Mouse (Mus musculus) neural tube, embryonic 13.5 days (tissue): ENCODE measurements at regions not wholly inside any gene's neighbourhood (a gene's known extent, or its start where the extent isn't known, plus 50 kb on each side); places are given as distances from the start of the nearest gene placed in this dataset.

ENCODE experiments used
- ATAC-seq: fragments of 200-750 bp; cut with Nextera tagmentation; 2 replicates; pipeline ENCODE4 v1.8.0; 2017; ENCODE audit warnings: low read depth, mild to moderate bottlenecking, moderate TSS enrichment, moderate library complexity
- H3K27ac ChIP-seq: fragments of 300-500 bp; sonication (generic); replicated peaks from 2 replicates; pipeline ENCODE4 v1.5.1; 2015; ENCODE audit warnings: moderate library complexity, mild to moderate bottlenecking, inconsistent platforms
- H3K27me3 ChIP-seq: fragments of 300-500 bp; sonication (generic); 2 replicates; pipeline ENCODE4 v1.6.1; 2015; ENCODE audit warnings: mild to moderate bottlenecking, inconsistent platforms
- H3K36me3 ChIP-seq: fragments of 300-500 bp; sonication (generic); 2 replicates; pipeline ENCODE4 v1.6.1; 2015; ENCODE audit warnings: mild to moderate bottlenecking, inconsistent platforms
- H3K4me1 ChIP-seq: fragments of 300-500 bp; sonication (generic); replicated peaks from 2 replicates; pipeline ENCODE4 v1.6.1; 2015; ENCODE audit warnings: inconsistent platforms
- H3K4me2 ChIP-seq: fragments of 300-500 bp; sonication (generic); 2 replicates; pipeline ENCODE4 v1.6.1; 2015; ENCODE audit warnings: inconsistent platforms, mild to moderate bottlenecking, moderate library complexity
- H3K4me3 ChIP-seq: fragments of 300-500 bp; sonication (generic); 2 replicates; pipeline ENCODE4 v1.5.1; 2015; ENCODE audit warnings: mild to moderate bottlenecking, inconsistent platforms
- H3K9ac ChIP-seq: fragments of 300-500 bp; sonication (generic); 2 replicates; pipeline ENCODE4 v1.6.1; 2015; ENCODE audit warnings: moderate library complexity, mild to moderate bottlenecking, inconsistent platforms
- H3K9me3 ChIP-seq: fragments of 300-500 bp; sonication (generic); 2 replicates; pipeline ENCODE4 v1.6.1; 2016; ENCODE audit warnings: inconsistent platforms
- WGBS: fragments of 180-500 bp; shearing (Covaris S2); methylation state at CpG from one replicate; pipeline ENCODE4 v1.1.7; 2015; 5-methylcytosine and 5-hydroxymethylcytosine counted together

DNA sequence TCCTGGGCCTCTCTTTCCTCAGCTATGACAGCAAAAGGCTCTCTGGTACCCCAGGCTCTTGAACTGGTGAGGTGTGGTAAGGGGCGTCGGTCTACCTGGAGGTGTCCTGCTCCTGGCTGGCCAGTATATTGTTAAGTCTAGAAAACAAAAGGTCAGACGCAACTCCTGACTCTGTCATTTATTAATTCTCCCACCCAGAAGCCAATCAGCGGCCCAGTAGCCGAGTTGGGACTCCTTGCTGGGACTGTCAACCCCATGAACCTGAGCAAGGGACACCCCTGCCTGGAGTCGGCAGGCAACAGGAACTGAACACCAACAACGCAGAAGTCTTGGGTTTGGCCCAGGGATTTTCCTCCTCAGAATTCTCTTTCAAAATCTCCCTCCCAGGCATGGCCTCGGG lies 71.1 kb upstream of the Tle3 start:
- WGBS = 87% methylated on average over 8 of the region's 8 CpGs

DNA sequence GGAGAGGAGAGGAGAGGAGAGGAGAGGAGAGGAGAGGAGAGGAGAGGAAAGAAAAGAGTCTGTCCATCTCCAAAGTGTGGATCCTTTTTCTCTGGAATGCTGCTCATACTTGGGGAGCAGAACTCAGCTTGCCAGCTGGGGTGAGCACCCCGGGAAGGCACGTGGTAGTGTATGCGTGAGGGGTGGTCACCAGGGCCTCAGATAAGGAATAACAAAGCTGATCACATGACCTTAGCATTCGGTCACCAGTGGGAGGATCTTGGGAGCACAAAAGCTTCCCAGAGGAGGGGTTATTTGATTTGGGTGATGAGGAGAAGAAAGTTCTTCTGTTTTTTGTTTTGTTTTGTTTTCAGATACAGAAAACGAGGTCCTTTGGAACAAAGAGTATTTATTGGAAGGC lies 69.4 kb upstream of the Tle3 start:
- no peak overlapping the region for H3K4me3 ChIP-seq
- H3K36me3 ChIP-seq = no peaks in the 10 kb centered on the region
- WGBS = 15% methylated on average over 5 of the region's 5 CpGs
- no peaks in the 10 kb centered on the region for H3K9me3 ChIP-seq
- peaks cover 7% of the 10 kb centered on the region; the same call in 1 of the 2 replicates for H3K4me1 ChIP-seq
- H3K4me2 ChIP-seq = no peak overlapping the region
- no peak overlapping the region for H3K27ac ChIP-seq
- no peak for ATAC-seq
- no peak overlapping the region for H3K9ac ChIP-seq
- peaks cover 6% of the 10 kb centered on the region; the same call in 1 of the 2 replicates for H3K27me3 ChIP-seq

More for the DNA sequence above, 71.1 kb upstream of the Tle3 start:
- Histone ChIP-seq H3K9ac (no peak overlapping the region), H3K9me3 (no peaks in the 10 kb centered on the region), H3K4me1 (no peaks in the 10 kb centered on the region), H3K27me3 (peaks cover 8% of the 10 kb centered on the region; the same call in 1 of the 2 replicates), H3K4me2 (no peak overlapping the region), H3K27ac (no peak overlapping the region), H3K36me3 (no peaks in the 10 kb centered on the region), H3K4me3 (no peak overlapping the region)
- no peak for ATAC-seq

DNA sequence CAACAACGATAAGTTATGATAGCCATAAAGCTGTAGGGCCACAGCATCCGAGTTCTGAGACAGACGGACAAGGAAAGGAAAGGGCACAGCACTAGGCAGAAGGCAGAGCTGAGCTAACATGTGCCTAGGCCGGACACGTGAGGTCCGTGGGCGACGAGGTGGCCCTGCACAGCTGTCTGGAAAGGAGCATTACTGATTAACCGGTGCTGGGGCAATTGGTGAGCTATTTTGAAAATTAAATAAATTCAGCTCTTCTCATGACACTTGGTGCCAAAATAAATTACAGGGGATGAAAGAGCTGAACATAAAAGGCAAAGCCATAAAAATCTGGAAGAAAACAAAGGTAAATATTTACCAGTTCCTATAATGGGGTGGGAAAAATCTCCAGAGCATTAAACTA lies 65.9 kb upstream of the Tle3 start:
- no peak overlapping the region for H3K27ac ChIP-seq
- ATAC-seq = no peak
- H3K9ac ChIP-seq = no peak overlapping the region
- no peaks in the 10 kb centered on the region for H3K9me3 ChIP-seq
- 0 out of 2 replicates have a peak, but pooled peaks cover 9% of the 10 kb centered on the region for H3K27me3 ChIP-seq
- no peak overlapping the region for H3K4me2 ChIP-seq
- WGBS = 62% methylated on average over 9 of the region's 9 CpGs
- H3K4me1 ChIP-seq = peaks cover 29% of the 10 kb centered on the region
- H3K36me3 ChIP-seq = no peaks in the 10 kb centered on the region
- no peak overlapping the region for H3K4me3 ChIP-seq

DNA sequence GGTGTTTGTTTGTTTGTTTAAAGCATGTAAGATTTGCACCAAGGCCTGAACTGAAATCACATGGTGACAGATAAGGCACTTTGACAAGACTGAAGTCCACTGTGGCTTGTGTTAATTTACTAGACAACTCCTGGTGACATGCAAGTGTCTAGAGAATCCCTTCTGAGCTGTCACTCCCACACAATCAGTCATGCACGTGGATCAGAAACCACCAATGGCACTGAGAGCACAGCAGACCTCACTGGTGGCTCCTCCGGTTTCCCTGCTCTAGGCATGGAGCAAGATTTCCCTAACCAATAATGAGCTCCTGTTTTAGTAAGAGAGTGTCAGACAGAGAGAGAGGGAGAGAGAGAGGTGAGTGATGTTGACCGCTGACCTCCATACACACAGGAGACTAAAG lies 63.1 kb upstream of the Tle3 start:
- H3K27me3 ChIP-seq = peaks cover 21% of the 10 kb centered on the region
- no peaks in the 10 kb centered on the region for H3K9me3 ChIP-seq
- no peak overlapping the region for H3K9ac ChIP-seq
- H3K4me2 ChIP-seq = no peak overlapping the region
- no peak overlapping the region for H3K27ac ChIP-seq
- 50% methylated on average over 3 of the region's 3 CpGs for WGBS
- no peak overlapping the region for H3K4me3 ChIP-seq
- ATAC-seq = no peak
- no peaks in the 10 kb centered on the region for H3K36me3 ChIP-seq
- H3K4me1 ChIP-seq = peaks cover 56% of the 10 kb centered on the region

DNA sequence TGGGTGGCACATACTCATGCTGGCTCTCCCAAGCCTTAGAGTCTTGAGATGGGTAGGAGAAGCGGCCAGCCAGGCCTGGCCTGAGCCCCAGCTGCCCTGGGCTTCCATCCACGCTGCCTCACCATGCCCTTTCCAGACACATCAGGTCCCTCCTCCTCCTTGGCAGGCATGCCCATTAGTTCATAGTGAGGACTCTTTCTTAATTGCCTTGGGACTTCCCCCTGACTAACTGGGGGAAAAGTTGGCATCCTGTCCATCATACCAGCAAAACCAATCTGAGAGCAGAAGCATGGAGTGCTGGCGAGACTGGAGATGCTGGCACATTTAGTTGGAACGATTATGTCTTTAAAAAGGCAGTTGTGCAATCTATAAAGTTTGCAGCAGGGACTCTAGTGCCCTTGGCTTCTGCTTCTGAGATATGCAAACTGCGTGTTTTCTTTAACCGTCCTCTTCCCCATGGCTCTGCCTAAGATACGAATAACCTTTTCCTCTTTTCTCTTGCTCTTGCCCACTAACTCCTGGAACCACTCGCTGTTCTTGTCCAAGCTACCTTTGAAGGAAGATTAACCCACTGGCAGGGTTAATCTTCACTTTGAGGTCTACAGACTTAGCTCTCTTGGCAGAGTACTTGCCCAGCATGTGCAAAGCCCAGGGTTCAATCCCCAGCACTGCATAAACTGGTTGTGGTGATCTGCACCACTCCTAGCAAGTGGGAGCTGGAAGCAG lies 62.2 kb upstream of the Tle3 start:
- Histone ChIP-seq H3K4me2 (no peak overlapping the region), H3K27ac (no peak overlapping the region), H3K9me3 (no peaks in the 10 kb centered on the region), H3K9ac (no peak overlapping the region), H3K27me3 (peaks cover 21% of the 10 kb centered on the region), H3K4me3 (no peak overlapping the region), H3K36me3 (no peaks in the 10 kb centered on the region), H3K4me1 (peaks cover 64% of the 10 kb centered on the region)
- no peak for ATAC-seq
- WGBS = 89% methylated on average over 8 of the region's 8 CpGs

DNA sequence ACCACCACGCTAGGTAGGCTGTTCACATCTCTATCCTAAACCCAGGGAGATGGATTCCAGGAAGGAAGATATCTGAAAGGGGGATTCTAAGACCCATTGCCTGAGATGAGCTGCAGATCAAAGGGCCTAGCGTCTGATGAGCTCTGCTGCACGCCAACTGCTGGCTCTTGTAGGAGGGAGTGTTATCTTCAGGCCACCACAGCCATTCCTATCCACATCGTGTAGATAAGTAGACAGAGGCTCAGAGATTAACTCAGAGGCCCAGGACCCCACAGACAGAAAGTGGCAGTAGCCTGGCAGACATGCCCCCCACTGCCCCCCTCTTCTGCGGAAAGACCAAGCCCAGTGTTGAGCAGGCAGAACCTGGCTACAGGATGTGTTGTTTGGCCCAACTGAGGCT lies 61.6 kb upstream of the Tle3 start:
- Histone ChIP-seq H3K4me1 (peaks cover 70% of the 10 kb centered on the region), H3K9me3 (no peaks in the 10 kb centered on the region), H3K36me3 (no peaks in the 10 kb centered on the region), H3K4me2 (no peak overlapping the region), H3K27me3 (peaks cover 21% of the 10 kb centered on the region), H3K27ac (no peak overlapping the region), H3K4me3 (no peak overlapping the region), H3K9ac (no peak overlapping the region)
- WGBS = 76% methylated on average over 5 of the region's 5 CpGs
- ATAC-seq = no peak

DNA sequence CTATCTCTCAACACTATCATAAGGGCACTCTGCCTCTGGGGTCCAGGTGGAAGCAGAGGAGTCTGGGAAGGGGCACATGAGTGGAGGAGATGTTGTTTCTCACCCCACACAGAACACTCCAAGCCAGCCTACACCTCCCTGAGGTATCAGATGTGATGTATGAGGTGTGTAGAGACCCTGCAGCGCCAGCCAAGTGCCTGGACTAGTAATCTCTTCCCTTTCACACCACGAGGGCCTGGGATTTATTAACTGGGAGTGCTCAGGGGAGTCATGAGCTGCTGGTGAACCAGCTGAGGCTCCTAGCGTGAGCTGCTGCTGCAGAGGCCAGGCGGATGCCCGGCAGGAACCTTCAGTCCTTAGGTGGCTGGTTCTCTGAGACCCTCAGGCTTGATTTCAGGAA lies 60.6 kb upstream of the Tle3 start:
- peak; percentile 60 for ATAC-seq
- H3K4me2 ChIP-seq = no peak overlapping the region
- no peaks in the 10 kb centered on the region for H3K9me3 ChIP-seq
- H3K9ac ChIP-seq = 0 out of 2 replicates have a peak overlapping the region, but pooled peaks have one; percentile 8
- no peak overlapping the region for H3K4me3 ChIP-seq
- peak overlapping the region; percentile 81 for H3K27ac ChIP-seq
- peaks cover 21% of the 10 kb centered on the region for H3K27me3 ChIP-seq
- H3K36me3 ChIP-seq = no peaks in the 10 kb centered on the region
- peaks cover 75% of the 10 kb centered on the region for H3K4me1 ChIP-seq
- 19% methylated on average over 5 of the region's 5 CpGs for WGBS

DNA sequence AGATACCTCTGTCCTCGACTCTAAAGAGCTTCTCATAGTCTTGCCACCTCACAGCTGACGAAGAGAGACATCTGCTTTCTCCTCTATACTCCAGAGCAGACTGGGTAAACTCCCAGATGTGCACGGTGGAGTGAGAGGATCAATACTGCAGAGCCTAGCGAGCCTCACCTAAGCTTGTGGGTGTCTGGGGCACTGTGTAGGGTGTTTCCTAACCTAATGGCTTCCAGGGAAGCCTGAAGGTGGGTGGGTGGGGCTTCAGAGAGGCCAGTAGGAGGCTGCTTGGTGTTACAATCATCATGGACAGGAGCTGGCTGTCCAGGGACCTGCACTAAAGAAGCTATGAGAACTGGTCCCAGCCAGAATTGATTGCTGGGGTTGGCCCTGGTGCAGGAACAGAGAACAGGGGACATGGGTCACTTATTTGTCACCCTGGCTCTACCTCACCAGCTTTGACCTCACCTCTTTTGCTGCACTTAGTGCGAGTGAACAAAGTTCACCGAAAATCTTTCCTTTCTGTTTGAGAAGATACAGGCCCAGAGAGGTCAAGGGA lies 57.5 kb upstream of the Tle3 start:
- peaks cover 93% of the 10 kb centered on the region for H3K4me1 ChIP-seq
- no peaks in the 10 kb centered on the region for H3K9me3 ChIP-seq
- no peak for ATAC-seq
- H3K4me3 ChIP-seq = no peak overlapping the region
- no peak overlapping the region for H3K4me2 ChIP-seq
- peak overlapping the region; percentile 84; the same call in 1 of the 2 replicates for H3K27ac ChIP-seq
- whole genome bisulfite sequencing = 71% methylated on average over 6 of the region's 6 CpGs
- no peaks in the 10 kb centered on the region for H3K36me3 ChIP-seq
- 0 out of 2 replicates have a peak overlapping the region, but pooled peaks have one; percentile 45 for H3K9ac ChIP-seq
- H3K27me3 ChIP-seq = peaks cover 19% of the 10 kb centered on the region

DNA sequence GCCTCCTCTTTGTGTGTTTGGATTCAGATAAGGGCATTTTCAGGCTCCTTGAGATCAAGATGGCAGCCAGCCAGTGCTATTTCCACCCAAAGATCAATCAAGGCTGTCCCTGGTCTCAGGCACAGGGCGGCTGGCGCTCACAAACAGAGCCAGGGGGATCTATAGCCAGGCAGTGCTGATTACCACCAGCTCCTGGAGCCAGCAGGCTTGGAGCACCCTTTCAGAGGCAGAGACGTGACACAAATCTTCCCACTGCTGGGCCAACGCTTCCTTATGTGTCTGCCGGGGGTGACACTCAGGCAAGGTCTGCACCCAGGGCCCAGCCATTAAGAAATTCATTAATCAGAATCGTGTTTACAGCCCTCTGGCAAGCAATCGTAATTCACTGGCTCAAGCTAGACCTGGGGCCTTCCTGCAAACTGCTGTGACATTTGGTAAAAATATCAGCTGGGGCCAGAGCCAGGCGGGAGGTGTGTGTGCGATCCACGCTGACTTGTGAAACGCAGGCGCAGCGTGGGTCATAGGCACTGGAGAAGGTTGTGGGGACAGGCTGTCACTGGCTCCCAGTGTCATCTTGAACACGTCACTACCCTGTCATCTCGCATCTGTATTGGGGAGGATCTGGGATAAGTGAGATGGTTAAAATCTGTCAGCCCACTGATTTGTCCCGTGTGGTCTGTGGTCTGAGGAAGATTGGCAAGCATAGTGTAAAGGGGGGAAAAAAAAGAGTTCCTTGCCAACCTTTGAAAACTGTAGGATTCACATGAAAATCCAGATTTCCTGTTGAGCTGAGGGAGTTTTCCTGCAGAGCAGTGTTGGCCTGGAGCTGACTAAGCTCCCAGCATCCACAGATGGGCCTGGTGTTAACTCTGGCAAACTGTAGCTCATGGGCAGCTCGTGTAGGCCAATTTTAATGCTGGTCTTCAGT lies 56.5 kb upstream of the Tle3 start:
- Histone ChIP-seq H3K9me3 (no peaks in the 10 kb centered on the region), H3K9ac (peak overlapping the region; percentile 45; the same call in 1 of the 2 replicates), H3K4me3 (no peak overlapping the region), H3K27ac (peak overlapping the region; percentile 84), H3K4me2 (no peak overlapping the region), H3K4me1 (peaks cover 93% of the 10 kb centered on the region), H3K36me3 (no peaks in the 10 kb centered on the region), H3K27me3 (peaks cover 13% of the 10 kb centered on the region)
- peak; percentile 69 for ATAC-seq
- WGBS = 19% methylated on average over 17 of the region's 17 CpGs

DNA sequence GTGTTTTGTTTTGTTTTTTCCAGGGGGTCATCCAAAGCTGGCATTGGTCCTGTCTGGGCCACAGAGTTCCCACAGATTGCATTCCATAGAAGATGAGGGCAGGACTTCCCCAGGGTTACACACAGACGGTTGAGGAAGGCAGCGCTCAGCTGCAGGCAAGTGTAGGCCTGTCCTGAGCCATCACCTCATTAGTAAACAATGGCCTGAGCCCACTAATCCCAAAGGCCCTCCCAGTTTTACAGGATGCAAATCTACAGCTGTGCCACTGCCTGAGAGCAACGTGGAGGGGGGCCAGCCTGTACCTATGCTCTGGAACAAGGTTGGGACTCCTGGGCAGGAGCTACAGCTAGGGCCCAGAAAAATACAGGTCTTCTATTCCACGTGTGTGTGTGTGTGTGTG lies 55.7 kb upstream of the Tle3 start:
- WGBS = 10% methylated on average over 4 of the region's 4 CpGs
- Histone ChIP-seq H3K4me1 (peaks cover 85% of the 10 kb centered on the region), H3K27me3 (peaks cover 13% of the 10 kb centered on the region), H3K9ac (no peak overlapping the region), H3K36me3 (no peaks in the 10 kb centered on the region), H3K4me2 (no peak overlapping the region), H3K9me3 (no peaks in the 10 kb centered on the region), H3K27ac (peak overlapping the region; percentile 84; the same call in 1 of the 2 replicates), H3K4me3 (no peak overlapping the region)
- no peak for ATAC-seq

DNA sequence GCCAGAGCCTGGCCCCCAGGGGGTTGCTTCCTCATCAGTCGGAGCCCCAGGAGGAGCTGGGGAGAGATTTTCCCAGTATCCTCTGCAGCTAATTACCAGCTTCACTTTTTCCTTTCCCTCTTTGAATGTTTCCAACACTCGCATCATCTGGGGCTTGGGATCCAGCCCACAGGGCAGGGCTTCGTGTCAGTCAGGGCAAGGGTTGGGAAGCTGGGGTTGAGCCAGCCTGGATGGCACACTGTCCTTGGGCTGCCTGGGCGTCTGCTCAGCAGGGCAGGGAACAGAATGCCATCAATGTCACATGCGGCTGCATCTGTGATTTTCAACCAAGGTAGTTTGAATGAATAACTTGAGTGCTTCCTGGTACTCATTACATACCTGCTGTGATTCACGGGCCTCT lies 52.4 kb upstream of the Tle3 start:
- WGBS = 37% methylated on average over 6 of the region's 6 CpGs
- H3K4me2 ChIP-seq = no peak overlapping the region
- no peak overlapping the region for H3K4me3 ChIP-seq
- H3K27ac ChIP-seq = peak overlapping the region; percentile 64
- no peak overlapping the region for H3K9ac ChIP-seq
- H3K27me3 ChIP-seq = peaks cover 8% of the 10 kb centered on the region; the same call in 1 of the 2 replicates
- H3K9me3 ChIP-seq = no peaks in the 10 kb centered on the region
- H3K4me1 ChIP-seq = peaks cover 70% of the 10 kb centered on the region
- ATAC-seq = no peak
- H3K36me3 ChIP-seq = no peaks in the 10 kb centered on the region

DNA sequence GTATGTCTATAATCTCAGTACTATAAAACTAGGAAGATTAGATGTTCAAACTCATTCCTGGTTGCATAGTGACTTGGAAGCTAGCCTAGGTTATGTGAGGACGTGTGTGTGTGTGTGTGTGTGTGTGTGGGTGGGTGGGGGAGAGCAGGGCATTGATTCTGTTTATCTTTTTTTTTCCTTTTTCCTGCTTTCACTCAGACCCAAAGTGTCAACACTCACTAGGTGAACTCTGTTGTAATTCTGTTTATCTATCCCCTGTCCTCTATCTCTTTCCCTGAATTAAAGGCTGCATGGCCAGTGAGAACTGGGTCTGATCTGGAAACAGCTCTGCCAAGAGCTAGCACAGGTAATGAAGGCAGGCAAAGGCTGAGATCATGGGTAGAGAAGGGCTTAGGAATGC lies 50.9 kb upstream of the Tle3 start:
- peaks cover 70% of the 10 kb centered on the region for H3K4me1 ChIP-seq
- no peak overlapping the region for H3K9ac ChIP-seq
- no peak for ATAC-seq
- no peaks in the 10 kb centered on the region for H3K9me3 ChIP-seq
- H3K4me3 ChIP-seq = no peak overlapping the region
- 94% methylated on average over 1 of the region's 1 CpGs for WGBS
- no peaks in the 10 kb centered on the region for H3K36me3 ChIP-seq
- H3K27me3 ChIP-seq = peaks cover 14% of the 10 kb centered on the region
- H3K27ac ChIP-seq = no peak overlapping the region
- H3K4me2 ChIP-seq = no peak overlapping the region
